Mouse (Mus musculus) embryo, embryonic 11.5 days (tissue): ENCODE measurements around the gene Rfxap.

Experiments used
- DNase-seq: peaks from one replicate; pipeline ENCODE4 v3.0.0-alpha.2; 2012; ENCODE audit warnings: low read depth, low spot score

The Rfxap gene

GRCm38 (mm10) chr3:54807666-54808217, at the start of gene Rfxap:
TSS of gene Rfxap (minus strand) at chr3:54807791.
- DNase-seq: peak; percentile 94

GRCm38 (mm10) chr3:54835421-54835820, 27.8 kb upstream of the Rfxap start:
- no peak for DNase-seq

DNA sequence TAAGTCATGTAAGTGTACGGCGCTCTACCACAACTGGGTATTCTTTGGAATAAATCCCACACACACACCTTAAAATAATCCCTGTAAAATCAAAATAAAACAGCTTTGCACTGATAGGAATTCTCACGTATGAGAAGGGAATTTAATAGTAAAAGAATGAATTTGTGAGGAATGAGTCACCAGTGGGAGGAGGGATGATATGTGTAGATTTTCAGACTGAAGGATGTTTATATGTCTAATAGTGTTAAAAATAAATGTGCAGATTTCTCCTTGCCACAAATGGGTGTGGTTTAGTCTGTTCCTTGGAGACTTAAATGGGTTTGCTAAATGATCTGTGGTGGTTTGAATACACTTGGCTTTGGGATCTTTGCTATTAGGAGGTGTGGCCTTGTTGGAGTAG, 24.9 kb upstream of the Rfxap start:
- DNase-seq: no peak

- no peak for DNase-seq
Measured at GRCm38 (mm10) chr3:54822526-54822925, 14.9 kb upstream of the Rfxap start.

- DNase-seq: peak; percentile 38
Measured at GRCm38 (mm10) chr3:54815292-54815691, 7.7 kb upstream of the Rfxap start.

GRCm38 (mm10) chr3:54814622-54815021, 7.0 kb upstream of the Rfxap start:
- no peak for DNase-seq

- no peak for DNase-seq
Measured at GRCm38 (mm10) chr3:54813418-54813988, 5.9 kb upstream of the Rfxap start.

DNA sequence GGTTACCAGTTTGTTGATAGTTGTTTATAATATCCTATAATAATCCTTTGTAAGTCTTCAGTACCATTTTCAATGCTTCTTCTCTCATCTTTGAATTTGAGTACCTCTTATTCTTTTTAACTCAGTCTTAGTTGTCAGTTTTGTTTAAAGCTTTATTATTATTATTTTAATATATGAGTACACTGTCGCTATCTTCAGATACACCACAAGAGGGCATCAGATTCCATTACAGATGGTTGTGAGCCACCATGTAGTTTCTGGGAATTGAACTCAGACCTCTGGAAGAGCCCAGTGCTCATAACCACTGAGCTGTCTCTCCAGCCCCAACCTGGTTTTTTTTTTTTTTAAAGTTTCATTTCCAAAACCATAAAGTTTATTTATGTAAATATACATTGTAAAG, 4.0 kb upstream of the Rfxap start:
- DNase-seq: no peak

DNA sequence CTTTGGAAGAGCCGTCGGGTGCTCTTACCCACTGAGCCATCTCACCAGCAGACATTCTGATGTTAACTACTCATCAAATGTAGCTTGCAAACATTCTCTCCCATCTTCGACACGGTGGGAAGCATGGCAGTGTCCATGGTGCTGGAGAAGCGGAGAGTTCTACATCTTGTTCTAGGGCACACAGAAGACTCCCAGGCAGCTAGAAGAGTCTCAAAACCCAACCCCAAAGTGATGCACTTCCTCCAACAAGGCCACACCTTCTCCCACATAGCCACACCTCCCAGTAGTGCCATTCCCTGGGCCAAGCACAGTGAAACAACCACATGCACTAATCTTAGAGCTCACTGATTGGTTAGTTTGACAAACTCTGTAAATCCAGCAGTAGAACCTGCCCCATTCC, 1.5 kb upstream of the Rfxap start:
- DNase-seq: no peak

DNA sequence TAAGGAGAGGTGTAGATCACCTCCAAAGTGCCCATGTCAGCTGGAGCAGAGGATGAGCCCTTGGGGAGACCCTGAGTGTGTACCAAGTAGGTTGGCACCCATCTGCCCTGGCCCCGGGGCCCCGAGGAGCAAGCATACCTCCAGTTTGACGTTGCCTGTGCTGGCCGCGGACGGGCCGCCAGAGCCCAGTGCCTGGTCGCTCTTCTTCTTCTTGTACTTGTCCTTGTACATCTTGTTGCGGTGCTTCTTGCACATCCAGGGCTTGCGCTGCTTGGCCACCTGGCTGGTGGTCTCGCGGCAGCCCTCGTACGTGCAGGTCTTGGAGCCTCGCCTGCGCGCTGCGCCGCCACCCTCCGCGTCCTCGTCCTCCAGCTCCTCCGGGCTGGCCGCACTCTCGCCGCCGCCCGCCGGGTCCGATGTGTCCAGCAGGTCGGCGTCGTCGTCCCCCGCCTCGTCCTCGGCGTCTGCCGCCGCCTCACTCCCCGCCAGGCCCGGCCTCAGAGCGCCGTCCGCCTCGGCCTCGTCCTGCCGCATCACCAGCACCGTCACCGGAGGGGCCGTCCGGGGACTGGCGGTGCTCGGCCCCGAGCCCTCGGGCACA, 430 bp downstream of the Rfxap start:
- DNase-seq: no peak

DNA sequence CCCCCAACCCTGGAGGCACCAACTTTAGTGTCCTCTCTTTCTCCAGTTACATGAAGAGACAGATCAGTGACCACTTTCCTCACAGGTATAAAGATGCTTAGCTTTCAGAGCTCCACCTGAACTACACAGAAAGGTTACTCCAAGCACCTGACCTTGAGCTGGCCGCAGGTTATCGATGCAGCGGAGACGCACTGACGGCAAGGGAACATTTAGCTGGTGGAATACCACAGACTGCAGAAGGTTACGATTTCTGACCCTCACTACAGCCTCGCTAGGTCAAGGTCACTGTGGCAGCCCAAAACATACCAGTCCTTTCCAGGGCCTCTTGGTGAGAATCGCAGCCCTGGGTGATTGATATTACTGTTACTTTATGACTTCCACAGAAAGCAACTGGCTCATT, 3.9 kb downstream of the Rfxap start:
- DNase-seq: no peak

DNA sequence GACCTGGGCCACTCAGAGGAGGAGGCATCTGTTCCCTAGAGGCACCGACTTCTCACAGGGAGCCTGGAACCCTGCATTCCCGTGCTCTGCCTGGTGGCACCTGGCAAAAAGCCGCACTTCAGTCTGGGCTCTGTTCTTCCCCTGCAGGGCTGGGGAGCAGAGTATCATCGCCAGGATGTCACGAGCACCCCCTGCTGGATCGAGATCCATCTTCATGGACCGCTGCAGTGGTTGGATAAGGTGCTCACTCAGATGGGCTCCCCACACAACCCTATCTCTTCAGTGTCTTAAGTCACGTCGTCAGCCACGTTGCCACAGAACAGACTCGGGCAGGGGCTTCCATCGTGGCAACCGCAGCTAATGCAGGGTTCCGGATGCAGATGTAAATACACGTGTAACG, 10.4 kb downstream of the Rfxap start:
- DNase-seq: no peak

GRCm38 (mm10) chr3:54795806-54796205, 11.8 kb downstream of the Rfxap start:
- no peak for DNase-seq

DNA sequence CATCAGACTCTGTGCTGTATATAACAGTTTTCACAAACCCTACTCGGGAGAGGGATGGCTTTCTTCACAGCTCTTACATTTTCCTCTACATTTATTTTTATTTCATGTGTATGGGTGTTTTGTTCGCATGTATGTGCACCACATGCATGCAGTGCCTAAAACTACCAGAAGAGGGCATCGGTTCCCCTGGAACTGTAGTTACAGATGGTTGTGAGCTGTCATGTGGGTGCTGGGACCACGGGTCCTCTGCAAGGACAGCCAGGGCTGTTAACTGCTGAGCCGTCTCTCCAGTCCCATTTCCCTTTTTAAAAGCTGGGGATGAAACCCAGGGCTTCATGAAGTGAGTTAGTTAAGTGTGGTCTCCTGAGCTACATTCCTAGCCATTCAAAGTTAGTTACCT, 12.2 kb downstream of the Rfxap start:
- no peak for DNase-seq

DNA sequence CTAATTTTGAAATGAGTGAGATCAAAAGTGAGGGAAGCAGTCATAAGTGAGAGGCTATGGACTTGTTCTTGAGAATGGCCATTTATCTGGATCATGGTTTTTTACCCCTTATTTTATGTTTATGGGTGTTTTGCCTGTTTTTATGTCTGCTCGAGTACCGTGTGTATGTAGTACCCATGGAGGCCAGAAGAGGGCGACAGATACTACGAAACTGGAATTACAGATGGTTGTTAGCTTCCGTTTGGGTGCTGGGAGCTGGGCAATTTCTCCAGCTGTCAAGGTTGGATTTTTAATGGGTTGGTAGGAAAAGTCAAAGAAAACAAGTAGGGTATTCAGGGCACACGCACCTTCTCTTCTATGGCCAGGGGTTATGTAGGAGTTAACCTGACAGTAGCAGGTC, 13.8 kb downstream of the Rfxap start:
- no peak for DNase-seq

DNA sequence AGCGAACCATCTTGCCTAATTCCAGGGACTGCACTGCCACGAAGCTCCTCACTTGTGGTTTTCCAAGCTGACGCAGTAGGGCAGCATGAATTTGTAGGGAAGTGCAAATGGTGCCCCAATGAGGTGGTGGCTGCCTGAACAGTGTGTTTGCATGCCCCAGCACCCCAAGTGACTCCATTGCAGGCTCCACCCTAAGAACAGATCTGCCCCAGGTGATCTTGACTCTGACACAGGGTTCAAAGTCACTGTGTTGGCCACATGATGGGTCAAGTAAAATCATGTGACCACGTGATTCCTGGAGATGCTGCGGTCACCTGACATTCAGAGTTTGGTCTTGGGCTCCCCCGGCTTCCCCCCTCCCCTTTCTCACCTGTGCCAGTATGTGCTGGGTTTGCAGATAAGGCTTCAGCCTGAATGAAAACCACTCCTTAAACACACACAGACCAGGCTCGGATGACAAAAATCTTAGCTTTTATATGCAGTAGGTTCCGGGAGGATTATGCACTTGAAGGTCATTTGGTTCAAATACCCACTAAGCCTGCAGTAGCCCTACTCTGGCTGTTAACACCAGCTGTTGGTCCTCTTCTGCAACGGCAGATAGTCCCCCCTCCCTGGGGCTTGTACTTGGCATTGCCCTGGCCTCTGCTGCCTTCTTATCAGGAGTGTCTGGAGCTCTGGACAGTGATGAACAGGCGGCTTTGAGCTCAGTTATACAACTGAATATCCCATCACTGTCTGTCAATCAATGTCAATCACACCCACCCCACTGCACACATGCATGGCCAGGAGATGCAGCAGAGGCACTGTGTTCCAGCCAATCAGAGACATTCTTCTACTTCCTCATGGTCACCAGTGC, 15.5 kb downstream of the Rfxap start:
- DNase-seq: no peak

GRCm38 (mm10) chr3:54790601-54791000, 17.0 kb downstream of the Rfxap start:
- no peak for DNase-seq

DNA sequence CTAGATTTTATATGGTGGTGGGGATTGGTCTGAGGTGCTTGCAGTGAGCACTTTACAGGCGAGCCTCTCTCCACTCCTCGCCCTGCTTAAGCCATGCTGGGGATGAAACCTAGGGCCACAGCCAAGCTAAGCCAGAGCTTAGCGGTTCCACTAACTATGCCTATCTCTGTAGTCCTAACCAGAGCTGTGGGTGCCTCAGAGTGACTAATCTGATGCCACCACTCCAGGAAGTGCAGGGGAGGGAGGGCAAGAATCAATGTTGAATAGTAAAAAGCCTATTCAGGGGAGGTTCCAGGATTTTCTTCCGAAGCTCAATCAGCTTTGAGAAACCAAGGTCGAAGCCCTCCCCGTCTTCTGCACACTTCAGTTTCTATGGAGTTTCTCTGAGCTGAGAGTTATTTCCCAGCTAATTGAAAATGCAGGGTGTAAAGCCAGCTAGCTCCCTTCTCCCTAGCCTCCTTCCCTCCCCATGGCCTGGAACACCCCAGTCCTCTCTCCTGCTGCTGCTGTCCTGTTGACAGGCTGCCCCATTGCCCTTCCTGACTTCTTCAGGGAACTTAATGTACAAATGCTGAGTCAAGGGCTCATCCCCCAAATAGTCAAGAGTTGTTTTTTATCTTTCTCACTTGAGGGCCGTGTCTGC, 31.5 kb downstream of the Rfxap start:
- no peak for DNase-seq

- DNase-seq: no peak
Measured at GRCm38 (mm10) chr3:54773613-54774012, 34.0 kb downstream of the Rfxap start.

DNA sequence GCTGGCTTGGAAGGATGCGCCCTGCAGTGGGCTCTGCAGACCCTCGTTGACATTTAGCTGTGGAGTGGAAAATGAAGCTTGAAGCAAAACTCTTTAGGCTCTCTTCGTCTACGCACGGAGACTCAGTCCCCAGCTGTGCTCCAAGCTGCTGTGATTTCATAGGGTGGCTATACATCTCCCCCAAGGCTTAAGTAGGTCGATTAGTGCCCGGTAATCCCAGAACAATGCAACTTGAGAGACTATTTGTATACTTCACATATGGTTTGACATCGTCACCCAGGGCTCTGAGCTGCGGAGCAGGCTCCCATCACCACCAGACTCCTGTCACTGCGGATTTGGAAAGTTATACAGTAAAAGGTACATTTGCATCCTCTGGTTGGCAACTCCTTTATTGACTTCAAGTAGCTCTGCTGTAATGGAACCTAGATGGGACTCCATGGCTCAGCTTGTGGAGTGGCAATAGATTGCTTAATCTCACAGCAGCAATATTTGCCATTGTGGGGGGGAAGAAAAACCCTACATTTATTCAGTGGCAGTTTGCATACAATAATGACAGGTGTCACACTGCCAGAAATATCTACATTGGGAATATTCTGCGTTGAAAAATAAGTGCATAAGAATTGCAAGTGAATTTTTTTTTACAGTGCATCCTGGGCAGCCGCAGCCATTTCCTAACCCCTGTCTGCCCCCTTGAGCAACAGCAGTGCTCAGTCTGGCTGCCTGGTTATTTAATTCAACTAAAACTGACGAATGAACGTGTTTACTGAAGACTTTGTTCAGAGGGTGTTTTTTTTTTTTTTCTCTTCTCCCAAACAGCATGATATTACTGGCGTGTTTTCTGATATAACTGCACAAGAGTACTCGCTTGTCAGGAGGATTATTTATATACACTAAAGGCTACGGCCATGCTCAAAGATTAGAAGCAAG, 38.0 kb downstream of the Rfxap start:
- no peak for DNase-seq

- DNase-seq: no peak
Measured at GRCm38 (mm10) chr3:54768592-54768991, 39.0 kb downstream of the Rfxap start.
